Mouse (Mus musculus) stomach, embryonic 16.5 days (tissue): ENCODE results near the gene Ube2i. TPM values are rescaled to one million over a fixed set of nuclear protein-coding genes. Genes with fewer than 3 reads are reported as not detected.
"Not testable (repeated sequence)": the region's sequence is repeated elsewhere in the genome, so short reads cannot be mapped to it uniquely, and the experiment has no call there.

Source experiments
- ATAC-seq: fragments of 200-750 bp; cut with Nextera tagmentation; 2 replicates; pipeline ENCODE4 v1.8.0; 2017; ENCODE audit warnings: moderate number of reproducible peaks, moderate TSS enrichment; ENCODE audit not compliant: insufficient read depth, low FRiP score
- H3K27ac ChIP-seq: fragments of 300-500 bp; sonication (generic); 2 replicates; pipeline ENCODE4 v1.5.1; 2014; ENCODE audit warnings: low read length
- H3K27me3 ChIP-seq: fragments of 300-500 bp; sonication (generic); 2 replicates; pipeline ENCODE4 v1.6.1; 2014; ENCODE audit warnings: low read length, control low read depth, mixed read lengths; ENCODE audit not compliant: control insufficient read depth, insufficient read depth
- H3K36me3 ChIP-seq: fragments of 300-500 bp; sonication (generic); 2 replicates; pipeline ENCODE4 v1.6.1; 2014; ENCODE audit warnings: low read length; ENCODE audit not compliant: control insufficient read depth, insufficient read depth
- H3K4me1 ChIP-seq: fragments of 300-500 bp; sonication (generic); 2 replicates; pipeline ENCODE4 v1.6.1; 2014; ENCODE audit warnings: low read length, control low read depth, mixed read lengths; ENCODE audit not compliant: control insufficient read depth, insufficient read depth
- H3K4me2 ChIP-seq: fragments of 300-500 bp; sonication (generic); 2 replicates; pipeline ENCODE4 v1.6.1; 2014; ENCODE audit warnings: low read depth, low read length, mixed read lengths
- H3K4me3 ChIP-seq: fragments of 300-500 bp; sonication (generic); replicated peaks from 2 replicates; pipeline ENCODE4 v1.5.1; 2014; ENCODE audit warnings: mild to moderate bottlenecking, low read length
- H3K9ac ChIP-seq: fragments of 300-500 bp; sonication (generic); 2 replicates; pipeline ENCODE4 v1.6.1; 2014; ENCODE audit warnings: low read length
- H3K9me3 ChIP-seq: fragments of 300-500 bp; sonication (generic); replicated peaks from 2 replicates; pipeline ENCODE4 v1.6.1; 2016; ENCODE audit warnings: low read length, control low read depth; ENCODE audit not compliant: control insufficient read depth
- WGBS: fragments of 180-500 bp; shearing (Covaris S2); extraction: QIAGEN DNeasy Blood & Tissue Kit; methylation state at CpG from one replicate; pipeline ENCODE4 v1.1.7; 2014; 5-methylcytosine and 5-hydroxymethylcytosine counted together
- polyA plus RNA-seq: library from polyadenylated mRNA; unstranded; fragments of >200 nt; fragmentation: Nextera tagmentation; extraction: Ambion mirVana; gene quantifications from 2 replicates; pipeline ENCODE4 v1.2.1, GENCODE M21; 2015

Gene Ube2i
- polyA plus RNA-seq, 1 experiment from 2014 or later, result 478 TPM

GRCm38 (mm10) chr17:25224586-25225222 lies 49.7 kb downstream of the Ube2i start:
- WGBS, result 88% methylated on average over 7 of the region's 7 CpGs
- ATAC-seq, result no peak

GRCm38 (mm10) chr17:25222951-25223601 lies 51.3 kb downstream of the Ube2i start:
- Histone ChIP-seq H3K27ac (no peak overlapping the region), H3K4me1 (peaks cover 15% of the 10 kb centered on the region), H3K4me3 (peak overlapping the region; percentile 26), H3K27me3 (no peaks in the 10 kb centered on the region), H3K9ac (no peak overlapping the region; the same call in 1 of the 2 replicates), H3K9me3 (no peaks in the 10 kb centered on the region), H3K4me2 (peak overlapping the region; percentile 69), H3K36me3 (no peaks in the 10 kb centered on the region)
- 50% methylated on average over 6 of the region's 6 CpGs for WGBS
- ATAC-seq, result no peak

More at GRCm38 (mm10) chr17:25224586-25225222, 49.7 kb downstream of the Ube2i start:
- Histone ChIP-seq H3K9ac (no peak overlapping the region), H3K36me3 (no peaks in the 10 kb centered on the region), H3K27me3 (no peaks in the 10 kb centered on the region), H3K4me3 (no peak overlapping the region), H3K4me1 (peaks cover 15% of the 10 kb centered on the region), H3K9me3 (no peaks in the 10 kb centered on the region), H3K27ac (no peak overlapping the region), H3K4me2 (no peak overlapping the region)

- peaks cover 15% of the 10 kb centered on the region for H3K4me1 ChIP-seq
- WGBS, result 15% methylated on average over 9 of the region's 28 CpGs
- H3K4me2 ChIP-seq, result peak overlapping the region; percentile 69
- peak; percentile 86 for ATAC-seq
- peak overlapping the region; percentile 34 for H3K9ac ChIP-seq
- H3K9me3 ChIP-seq, H3K36me3 ChIP-seq, H3K27ac ChIP-seq, H3K27me3 ChIP-seq: not testable (repeated sequence)
- H3K4me3 ChIP-seq, result peak overlapping the region; percentile 47
Observed at GRCm38 (mm10) chr17:25222504-25222940, 51.9 kb downstream of the Ube2i start.

- peak overlapping the region; percentile 66; the same call in 1 of the 2 replicates for H3K27ac ChIP-seq
- H3K4me2 ChIP-seq, result peak overlapping the region; percentile 69
- H3K9ac ChIP-seq, result peak overlapping the region; percentile 71
- peaks cover 15% of the 10 kb centered on the region for H3K4me1 ChIP-seq
- H3K27me3 ChIP-seq, result no peaks in the 10 kb centered on the region
- ATAC-seq, result peak; percentile 92
- whole genome bisulfite sequencing, result 3% methylated on average over 21 of the region's 30 CpGs
- H3K36me3 ChIP-seq, result no peaks in the 10 kb centered on the region
- H3K4me3 ChIP-seq, result peak overlapping the region; percentile 47
- no peaks in the 10 kb centered on the region for H3K9me3 ChIP-seq
Observed at GRCm38 (mm10) chr17:25221821-25222503, 52.5 kb downstream of the Ube2i start.

GRCm38 (mm10) chr17:25220746-25221145 lies 53.7 kb downstream of the Ube2i start:
- Histone ChIP-seq H3K36me3 (0 out of 2 replicates have a peak, but pooled peaks cover 7% of the 10 kb centered on the region), H3K27me3 (no peaks in the 10 kb centered on the region), H3K9me3 (no peaks in the 10 kb centered on the region), H3K9ac (no peak overlapping the region), H3K4me3 (no peak overlapping the region), H3K4me1 (peaks cover 15% of the 10 kb centered on the region), H3K4me2 (no peak overlapping the region), H3K27ac (no peak overlapping the region)
- ATAC-seq, result no peak
- 81% methylated on average over 1 of the region's 1 CpGs for WGBS

- H3K27ac ChIP-seq, result no peak overlapping the region
- 92% methylated on average over 15 of the region's 15 CpGs for WGBS
- H3K27me3 ChIP-seq, result no peaks in the 10 kb centered on the region
- no peak overlapping the region for H3K4me3 ChIP-seq
- H3K4me1 ChIP-seq, result peaks cover 15% of the 10 kb centered on the region
- H3K4me2 ChIP-seq, result no peak overlapping the region
- H3K9me3 ChIP-seq, result no peaks in the 10 kb centered on the region
- H3K36me3 ChIP-seq, result peaks cover 10% of the 10 kb centered on the region; the same call in 1 of the 2 replicates
- no peak overlapping the region for H3K9ac ChIP-seq
- no peak for ATAC-seq
Observed at GRCm38 (mm10) chr17:25219492-25220295, 54.7 kb downstream of the Ube2i start.

- H3K27ac ChIP-seq, result no peak overlapping the region
- no peak overlapping the region for H3K4me3 ChIP-seq
- peaks cover 15% of the 10 kb centered on the region for H3K4me1 ChIP-seq
- H3K4me2 ChIP-seq, result no peak overlapping the region
- peaks cover 18% of the 10 kb centered on the region; the same call in 1 of the 2 replicates for H3K36me3 ChIP-seq
- H3K9ac ChIP-seq, result no peak overlapping the region
- WGBS, result 89% methylated on average over 9 of the region's 9 CpGs
- ATAC-seq, result no peak
- no peaks in the 10 kb centered on the region for H3K27me3 ChIP-seq
- H3K9me3 ChIP-seq, result no peaks in the 10 kb centered on the region
Observed at GRCm38 (mm10) chr17:25218967-25219366, 55.5 kb downstream of the Ube2i start.

GRCm38 (mm10) chr17:25215431-25215830 lies 59.0 kb downstream of the Ube2i start:
- no peaks in the 10 kb centered on the region for H3K27me3 ChIP-seq
- H3K9ac ChIP-seq, result no peak overlapping the region
- peaks cover 25% of the 10 kb centered on the region; the same call in 1 of the 2 replicates for H3K36me3 ChIP-seq
- H3K4me2 ChIP-seq, result no peak overlapping the region
- no peak overlapping the region for H3K27ac ChIP-seq
- no peak overlapping the region for H3K4me3 ChIP-seq
- no peaks in the 10 kb centered on the region for H3K4me1 ChIP-seq
- 77% methylated on average over 3 of the region's 3 CpGs for WGBS
- H3K9me3 ChIP-seq, result no peaks in the 10 kb centered on the region
- no peak for ATAC-seq
